Mouse (Mus musculus) liver, embryonic 15.5 days (tissue): ENCODE measurements at regions not wholly inside any gene's neighbourhood (a gene's known extent, or its start where the extent isn't known, plus 50 kb on each side); places are given as distances from the start of the nearest gene placed in this dataset.

Experiments
- ATAC-seq: fragments of 200-750 bp; cut with Nextera tagmentation; 2 replicates; pipeline ENCODE4 v1.8.0; 2017; ENCODE audit warnings: moderate number of reproducible peaks, mild to moderate bottlenecking, moderate library complexity; ENCODE audit not compliant: insufficient read depth
- H3K27ac ChIP-seq: fragments of 300-500 bp; sonication (generic); replicated peaks from 2 replicates; pipeline ENCODE4 v1.5.1; 2015; ENCODE audit warnings: mild to moderate bottlenecking, inconsistent platforms
- H3K27me3 ChIP-seq: fragments of 300-500 bp; sonication (generic); 2 replicates; pipeline ENCODE4 v1.6.1; 2015; ENCODE audit warnings: mild to moderate bottlenecking, inconsistent platforms
- H3K36me3 ChIP-seq: fragments of 300-500 bp; sonication (generic); replicated peaks from 2 replicates; pipeline ENCODE4 v1.6.1; 2015; ENCODE audit warnings: moderate library complexity, mild to moderate bottlenecking, inconsistent platforms
- H3K4me1 ChIP-seq: fragments of 300-500 bp; sonication (generic); replicated peaks from 2 replicates; pipeline ENCODE4 v1.6.1; 2015; ENCODE audit warnings: inconsistent platforms
- H3K4me2 ChIP-seq: fragments of 300-500 bp; sonication (generic); 2 replicates; pipeline ENCODE4 v1.6.1; 2015; ENCODE audit warnings: moderate library complexity, mild to moderate bottlenecking, inconsistent platforms
- H3K4me3 ChIP-seq: fragments of 300-500 bp; sonication (generic); replicated peaks from 2 replicates; pipeline ENCODE4 v1.5.1; 2015; ENCODE audit warnings: mild to moderate bottlenecking, inconsistent platforms
- H3K9ac ChIP-seq: fragments of 300-500 bp; sonication (generic); 2 replicates; pipeline ENCODE4 v1.6.1; 2015; ENCODE audit warnings: moderate library complexity, mild to moderate bottlenecking, inconsistent platforms
- H3K9me3 ChIP-seq: fragments of 300-500 bp; sonication (generic); replicated peaks from 2 replicates; pipeline ENCODE4 v1.6.1; 2016; ENCODE audit warnings: inconsistent platforms
- WGBS: fragments of 180-500 bp; shearing (Covaris S2); methylation state at CpG from one replicate; pipeline ENCODE4 v1.1.7; 2015; ENCODE audit warnings: mixed read lengths; ENCODE audit not compliant: insufficient replicate concordance; 5-methylcytosine and 5-hydroxymethylcytosine counted together

GRCm38 (mm10) chr14:99687062-99687806, 388.7 kb downstream of the Klf5 start:
- H3K9me3 ChIP-seq: no peaks in the 10 kb centered on the region
- no peak overlapping the region for H3K27ac ChIP-seq
- no peak for ATAC-seq
- H3K9ac ChIP-seq: no peak overlapping the region
- no peaks in the 10 kb centered on the region for H3K4me1 ChIP-seq
- H3K4me2 ChIP-seq: no peak overlapping the region
- 64% methylated on average over 8 of the region's 8 CpGs for WGBS
- no peaks in the 10 kb centered on the region for H3K27me3 ChIP-seq
- H3K36me3 ChIP-seq: no peaks in the 10 kb centered on the region
- no peak overlapping the region for H3K4me3 ChIP-seq

- Histone ChIP-seq H3K4me2 (no peak overlapping the region), H3K4me3 (no peak overlapping the region), H3K4me1 (no peaks in the 10 kb centered on the region), H3K9me3 (no peaks in the 10 kb centered on the region), H3K27me3 (no peaks in the 10 kb centered on the region), H3K9ac (no peak overlapping the region), H3K36me3 (no peaks in the 10 kb centered on the region), H3K27ac (no peak overlapping the region)
- 62% methylated on average over 4 of the region's 4 CpGs for WGBS
- ATAC-seq: no peak
Observed at GRCm38 (mm10) chr14:99688415-99688814, 389.9 kb downstream of the Klf5 start.

GRCm38 (mm10) chr14:99696301-99696700, 397.8 kb downstream of the Klf5 start:
- Histone ChIP-seq H3K27ac (no peak overlapping the region), H3K36me3 (no peaks in the 10 kb centered on the region), H3K4me1 (no peaks in the 10 kb centered on the region), H3K9me3 (no peaks in the 10 kb centered on the region), H3K4me2 (no peak overlapping the region), H3K4me3 (no peak overlapping the region), H3K27me3 (no peaks in the 10 kb centered on the region), H3K9ac (no peak overlapping the region)
- ATAC-seq: no peak
- WGBS: 69% methylated on average over 7 of the region's 7 CpGs

- no peaks in the 10 kb centered on the region for H3K9me3 ChIP-seq
- H3K9ac ChIP-seq: no peak overlapping the region
- H3K4me1 ChIP-seq: no peaks in the 10 kb centered on the region
- WGBS: 27% methylated on average over 2 of the region's 2 CpGs
- H3K4me3 ChIP-seq: no peak overlapping the region
- H3K27me3 ChIP-seq: no peaks in the 10 kb centered on the region
- H3K27ac ChIP-seq: no peak overlapping the region
- no peak for ATAC-seq
- no peak overlapping the region for H3K4me2 ChIP-seq
- no peaks in the 10 kb centered on the region for H3K36me3 ChIP-seq
Observed at GRCm38 (mm10) chr14:99699545-99699944, 401.1 kb downstream of the Klf5 start.

- Histone ChIP-seq H3K9me3 (no peaks in the 10 kb centered on the region), H3K4me3 (no peak overlapping the region), H3K36me3 (no peaks in the 10 kb centered on the region), H3K27ac (no peak overlapping the region), H3K4me2 (no peak overlapping the region), H3K4me1 (no peaks in the 10 kb centered on the region), H3K9ac (no peak overlapping the region), H3K27me3 (no peaks in the 10 kb centered on the region)
- ATAC-seq: no peak
- WGBS: 70% methylated on average over 10 of the region's 10 CpGs
Observed at GRCm38 (mm10) chr14:99706004-99706403, 407.5 kb downstream of the Klf5 start.

GRCm38 (mm10) chr14:99708066-99708465, 409.6 kb downstream of the Klf5 start:
- WGBS: 60% methylated on average over 2 of the region's 2 CpGs
- Histone ChIP-seq H3K36me3 (no peaks in the 10 kb centered on the region), H3K9me3 (no peaks in the 10 kb centered on the region), H3K4me3 (no peak overlapping the region), H3K27ac (no peak overlapping the region), H3K9ac (no peak overlapping the region), H3K27me3 (no peaks in the 10 kb centered on the region), H3K4me1 (no peaks in the 10 kb centered on the region), H3K4me2 (no peak overlapping the region)
- no peak for ATAC-seq

- Histone ChIP-seq H3K9ac (no peak overlapping the region), H3K36me3 (no peaks in the 10 kb centered on the region), H3K9me3 (no peaks in the 10 kb centered on the region), H3K27me3 (no peaks in the 10 kb centered on the region), H3K4me1 (no peaks in the 10 kb centered on the region), H3K4me3 (no peak overlapping the region), H3K4me2 (no peak overlapping the region), H3K27ac (no peak overlapping the region)
- 49% methylated on average over 2 of the region's 2 CpGs for WGBS
- no peak for ATAC-seq
Observed at GRCm38 (mm10) chr14:99709764-99710163, 411.3 kb downstream of the Klf5 start.

- no peaks in the 10 kb centered on the region for H3K4me1 ChIP-seq
- no peaks in the 10 kb centered on the region for H3K36me3 ChIP-seq
- no peaks in the 10 kb centered on the region for H3K27me3 ChIP-seq
- no peak overlapping the region for H3K4me2 ChIP-seq
- WGBS: 75% methylated on average over 12 of the region's 12 CpGs
- H3K27ac ChIP-seq: no peak overlapping the region
- no peak overlapping the region for H3K4me3 ChIP-seq
- no peak for ATAC-seq
- H3K9ac ChIP-seq: no peak overlapping the region
- H3K9me3 ChIP-seq: no peaks in the 10 kb centered on the region
Observed at GRCm38 (mm10) chr14:99710656-99711177, 412.2 kb downstream of the Klf5 start.

GRCm38 (mm10) chr14:99712624-99713023, 414.1 kb downstream of the Klf5 start:
- H3K36me3 ChIP-seq: no peaks in the 10 kb centered on the region
- H3K27ac ChIP-seq: no peak overlapping the region
- 69% methylated on average over 7 of the region's 7 CpGs for WGBS

GRCm38 (mm10) chr14:99713069-99713830, 414.8 kb downstream of the Klf5 start:
- Histone ChIP-seq H3K4me2 (no peak overlapping the region), H3K4me3 (no peak overlapping the region), H3K9me3 (no peaks in the 10 kb centered on the region), H3K27ac (no peak overlapping the region), H3K4me1 (no peaks in the 10 kb centered on the region), H3K27me3 (no peaks in the 10 kb centered on the region), H3K36me3 (no peaks in the 10 kb centered on the region), H3K9ac (no peak overlapping the region)
- no peak for ATAC-seq
- WGBS: 60% methylated on average over 8 of the region's 8 CpGs

More at GRCm38 (mm10) chr14:99712624-99713023, 414.1 kb downstream of the Klf5 start:
- no peaks in the 10 kb centered on the region for H3K9me3 ChIP-seq
- no peak for ATAC-seq
- no peak overlapping the region for H3K9ac ChIP-seq
- H3K4me3 ChIP-seq: no peak overlapping the region
- H3K27me3 ChIP-seq: no peaks in the 10 kb centered on the region
- no peak overlapping the region for H3K4me2 ChIP-seq
- H3K4me1 ChIP-seq: no peaks in the 10 kb centered on the region

GRCm38 (mm10) chr14:99733474-99734199, 435.1 kb downstream of the Klf5 start:
- no peak for ATAC-seq
- H3K4me2 ChIP-seq: no peak overlapping the region
- no peaks in the 10 kb centered on the region for H3K9me3 ChIP-seq
- H3K9ac ChIP-seq: no peak overlapping the region
- WGBS: 64% methylated on average over 7 of the region's 7 CpGs
- H3K36me3 ChIP-seq: no peaks in the 10 kb centered on the region
- no peaks in the 10 kb centered on the region for H3K4me1 ChIP-seq
- no peak overlapping the region for H3K4me3 ChIP-seq
- no peaks in the 10 kb centered on the region for H3K27me3 ChIP-seq
- no peak overlapping the region for H3K27ac ChIP-seq
